Mouse (Mus musculus) embryonic facial prominence, embryonic 11.5 days (tissue): Measurements from ENCODE around the gene Shroom3. TPM values are rescaled to one million over a fixed set of nuclear protein-coding genes. Genes with fewer than 3 reads are reported as not detected.
A peak's percentile ranks its signal among the peaks of the same experiment; 100 is the strongest.

Experiments used
- ATAC-seq: fragments of 200-750 bp; cut with Nextera tagmentation; replicated peaks from 2 replicates; pipeline ENCODE4 v1.8.0; 2017; ENCODE audit warnings: low read depth; ENCODE audit not compliant: insufficient number of reproducible peaks, low FRiP score, low TSS enrichment
- DNase-seq: peaks from one replicate; pipeline ENCODE4 v3.0.0-alpha.2; 2015; ENCODE audit warnings: low spot score
- H3K27ac ChIP-seq: fragments of 300-500 bp; sonication (generic); replicated peaks from 2 replicates; pipeline ENCODE4 v1.5.1; 2014; ENCODE audit warnings: mild to moderate bottlenecking, low read depth, low read length, control low read depth
- H3K27me3 ChIP-seq: fragments of 300-500 bp; sonication (generic); 2 replicates; pipeline ENCODE4 v1.6.1; 2014; ENCODE audit warnings: mild to moderate bottlenecking, low read length, moderate library complexity, mixed read lengths; ENCODE audit not compliant: control insufficient read depth, insufficient read depth
- H3K36me3 ChIP-seq: fragments of 300-500 bp; sonication (generic); replicated peaks from 2 replicates; pipeline ENCODE4 v1.6.1; 2014; ENCODE audit warnings: low read depth, mild to moderate bottlenecking, low read length, moderate library complexity, mixed read lengths; ENCODE audit not compliant: control insufficient read depth, insufficient read depth
- H3K4me1 ChIP-seq: fragments of 300-500 bp; sonication (generic); 2 replicates; pipeline ENCODE4 v1.6.1; 2014; ENCODE audit warnings: low read length, mixed read lengths; ENCODE audit not compliant: control insufficient read depth, insufficient read depth
- H3K4me2 ChIP-seq: fragments of 300-500 bp; sonication (generic); 2 replicates; pipeline ENCODE4 v1.6.1; 2014; ENCODE audit warnings: low read depth, mild to moderate bottlenecking, control low read depth, low read length, moderate library complexity
- H3K4me3 ChIP-seq: fragments of 300-500 bp; sonication (generic); 2 replicates; pipeline ENCODE4 v1.5.1; 2014; ENCODE audit warnings: low read depth, low read length, control low read depth
- H3K9ac ChIP-seq: fragments of 300-500 bp; sonication (generic); replicated peaks from 2 replicates; pipeline ENCODE4 v1.6.1; 2014; ENCODE audit warnings: mild to moderate bottlenecking, control low read depth, low read length
- H3K9me3 ChIP-seq: fragments of 300-500 bp; sonication (generic); replicated peaks from 2 replicates; pipeline ENCODE4 v1.6.1; 2016; ENCODE audit warnings: mild to moderate bottlenecking, low read length, inconsistent platforms, mixed read lengths; ENCODE audit not compliant: control insufficient read depth
- WGBS: fragments of 180-500 bp; shearing (Covaris S2); extraction: QIAGEN DNeasy Blood & Tissue Kit; methylation state at CpG from one replicate; pipeline ENCODE4 v1.1.7; 2014; 5-methylcytosine and 5-hydroxymethylcytosine counted together
- polyA plus RNA-seq: library from polyadenylated mRNA; unstranded; fragments of >200 nt; fragmentation: Nextera tagmentation; extraction: Ambion mirVana; gene quantifications from 2 replicates; pipeline ENCODE4 v1.2.1, GENCODE M21; 2014

Shroom3 gene
- polyA plus RNA-seq, 1 experiment from 2014 or later = 2.2 TPM

DNA sequence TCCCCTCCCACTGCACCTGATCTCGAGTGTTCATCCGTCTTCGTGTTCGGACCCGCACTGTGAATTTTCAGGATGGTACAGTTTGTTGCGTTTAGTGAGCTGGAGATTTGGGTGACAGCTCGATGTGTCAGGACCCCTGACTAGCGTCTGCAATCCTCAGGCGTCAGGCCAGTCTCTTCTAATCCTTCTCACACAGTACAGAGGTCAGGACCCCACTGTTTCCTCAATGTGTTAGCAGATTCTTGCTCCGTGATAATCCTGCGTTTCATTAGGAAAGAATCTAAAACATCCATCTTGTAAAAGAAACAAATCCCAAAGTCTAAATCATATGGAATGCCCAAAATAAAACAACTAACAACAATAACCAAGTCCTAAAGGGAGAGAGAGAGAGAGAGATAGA, 18.5 kb downstream of the Shroom3 start:
- Histone ChIP-seq H3K36me3 (no peaks in the 10 kb centered on the region), H3K9ac (no peak overlapping the region), H3K27me3 (no peaks in the 10 kb centered on the region), H3K4me3 (no peak overlapping the region), H3K27ac (no peak overlapping the region), H3K4me1 (no peaks in the 10 kb centered on the region), H3K9me3 (no peaks in the 10 kb centered on the region), H3K4me2 (no peak overlapping the region)
- ATAC-seq (no peak), DNase-seq (no peak)
- WGBS = 40% methylated on average over 11 of the region's 11 CpGs

DNA sequence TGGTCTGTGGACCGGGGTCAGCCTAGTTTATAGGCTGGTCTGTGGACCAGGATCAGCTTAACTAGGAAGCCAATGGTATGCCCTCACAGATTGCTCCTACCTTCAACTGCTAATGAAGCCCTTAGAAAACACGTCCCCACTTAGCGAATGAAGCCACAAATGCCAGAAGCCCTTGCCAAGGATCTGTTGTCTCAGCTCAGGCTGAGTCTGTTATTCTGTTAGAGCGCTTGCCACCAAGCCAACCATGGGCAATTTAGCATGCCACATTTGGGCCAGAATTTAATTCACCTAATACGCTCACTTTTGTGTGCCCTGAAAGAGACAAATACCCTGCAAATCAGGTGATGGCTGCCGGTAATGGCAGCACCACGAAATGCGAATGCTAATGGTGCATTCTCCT, 20.4 kb downstream of the Shroom3 start:
- no peaks in the 10 kb centered on the region for H3K36me3 ChIP-seq
- H3K4me1 ChIP-seq = no peaks in the 10 kb centered on the region
- 86% methylated on average over 8 of the region's 8 CpGs for WGBS
- no peak for ATAC-seq
- H3K4me3 ChIP-seq = no peak overlapping the region
- H3K4me2 ChIP-seq = no peak overlapping the region
- H3K27me3 ChIP-seq = no peaks in the 10 kb centered on the region
- no peak overlapping the region for H3K27ac ChIP-seq
- no peak for DNase-seq
- no peaks in the 10 kb centered on the region for H3K9me3 ChIP-seq
- H3K9ac ChIP-seq = no peak overlapping the region

DNA sequence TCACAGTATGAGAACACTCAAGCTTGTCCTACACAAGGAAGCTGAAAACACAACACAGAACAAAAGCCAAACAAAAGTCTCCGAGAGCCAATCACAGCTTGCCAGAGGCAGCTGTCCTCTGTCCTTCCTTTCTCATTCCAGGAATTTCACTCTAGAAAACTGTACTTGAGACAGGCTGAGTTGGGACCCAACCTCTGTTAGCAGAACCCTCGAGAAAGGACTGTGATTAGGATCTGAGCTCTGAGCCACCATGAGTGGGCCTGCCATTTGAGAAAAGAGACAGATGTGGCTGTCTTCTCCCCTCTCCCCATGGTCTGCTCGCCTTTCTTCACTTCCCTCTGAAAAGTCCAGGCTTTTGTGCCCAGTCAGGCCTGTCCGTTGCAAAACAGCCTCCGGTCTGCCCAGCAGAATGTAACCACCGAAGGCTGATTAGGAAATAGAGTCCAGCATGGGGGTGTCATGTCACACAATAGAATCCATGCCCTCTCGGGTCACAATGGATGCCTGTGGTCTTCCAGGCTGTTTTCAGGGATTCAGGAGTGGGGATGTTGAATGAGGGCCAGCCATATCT, 24.8 kb downstream of the Shroom3 start:
- WGBS = 49% methylated on average over 7 of the region's 7 CpGs
- H3K4me1 ChIP-seq = no peaks in the 10 kb centered on the region
- ATAC-seq (no peak), DNase-seq (no peak)
- no peak overlapping the region for H3K27ac ChIP-seq
- no peak overlapping the region for H3K4me2 ChIP-seq
- H3K4me3 ChIP-seq = no peak overlapping the region
- no peaks in the 10 kb centered on the region for H3K9me3 ChIP-seq
- H3K27me3 ChIP-seq = no peaks in the 10 kb centered on the region
- H3K9ac ChIP-seq = peak overlapping the region; percentile 22; the same call in 1 of the 2 replicates
- no peaks in the 10 kb centered on the region for H3K36me3 ChIP-seq

DNA sequence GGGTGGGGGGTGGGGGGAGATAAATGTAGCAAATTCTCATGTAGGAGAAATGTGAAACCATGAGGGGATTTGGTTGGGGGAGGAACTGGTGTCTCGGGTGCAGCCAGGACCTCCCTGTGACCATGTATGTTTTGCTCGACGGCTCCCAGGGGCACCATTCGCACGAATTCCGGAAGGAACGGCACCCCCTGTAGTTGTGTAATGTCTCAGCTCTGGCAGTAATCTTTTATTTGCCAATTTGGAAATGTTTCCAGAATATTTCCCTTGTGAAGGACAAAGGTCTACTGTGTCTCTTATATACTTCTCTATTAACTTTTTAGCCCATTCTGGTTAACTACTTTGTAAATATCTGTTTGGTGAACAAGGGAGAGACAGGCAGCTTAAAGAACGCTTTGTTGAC, 27.5 kb downstream of the Shroom3 start:
- no peak overlapping the region for H3K4me3 ChIP-seq
- no peak overlapping the region for H3K4me2 ChIP-seq
- H3K27ac ChIP-seq = no peak overlapping the region
- 69% methylated on average over 8 of the region's 8 CpGs for WGBS
- H3K9me3 ChIP-seq = no peaks in the 10 kb centered on the region
- DNase-seq (no peak), ATAC-seq (no peak)
- H3K9ac ChIP-seq = no peak overlapping the region
- H3K36me3 ChIP-seq = no peaks in the 10 kb centered on the region
- no peaks in the 10 kb centered on the region for H3K27me3 ChIP-seq
- no peaks in the 10 kb centered on the region for H3K4me1 ChIP-seq

DNA sequence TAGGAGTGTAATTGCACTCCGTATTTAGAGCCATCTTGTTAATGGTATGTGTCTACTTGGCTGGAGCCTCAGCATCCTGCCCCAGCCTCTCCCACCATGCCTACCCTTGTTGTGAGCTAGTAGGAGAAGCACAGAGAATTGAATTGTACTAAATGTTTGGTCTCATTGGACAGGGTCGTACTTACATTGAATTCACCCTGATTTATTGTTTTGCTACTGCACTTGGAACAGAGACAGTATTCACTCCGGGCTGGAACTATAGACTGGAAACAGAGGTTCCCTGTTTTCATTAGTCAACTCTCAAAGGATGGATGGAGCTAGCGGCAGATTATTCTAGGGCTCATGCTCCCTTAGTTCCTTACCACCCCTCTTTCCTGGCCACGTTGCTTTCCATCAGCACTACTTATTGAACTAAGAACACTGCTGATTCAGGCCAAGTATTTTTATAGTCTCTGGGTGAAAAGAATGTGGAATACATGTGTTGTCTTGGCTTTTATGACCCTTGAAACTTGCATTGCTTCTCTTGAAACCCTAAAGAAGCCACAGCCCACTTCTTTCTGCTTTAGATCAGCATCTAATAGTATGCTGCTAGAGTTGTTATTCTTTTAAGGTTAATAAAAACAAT, 28.5 kb downstream of the Shroom3 start:
- H3K4me3 ChIP-seq = no peak overlapping the region
- DNase-seq = no peak
- H3K9me3 ChIP-seq = no peaks in the 10 kb centered on the region
- ATAC-seq = no peak
- 65% methylated on average over 5 of the region's 5 CpGs for WGBS
- no peak overlapping the region for H3K9ac ChIP-seq
- H3K27ac ChIP-seq = no peak overlapping the region
- no peak overlapping the region for H3K4me2 ChIP-seq
- no peaks in the 10 kb centered on the region for H3K4me1 ChIP-seq
- H3K36me3 ChIP-seq = no peaks in the 10 kb centered on the region
- H3K27me3 ChIP-seq = no peaks in the 10 kb centered on the region

DNA sequence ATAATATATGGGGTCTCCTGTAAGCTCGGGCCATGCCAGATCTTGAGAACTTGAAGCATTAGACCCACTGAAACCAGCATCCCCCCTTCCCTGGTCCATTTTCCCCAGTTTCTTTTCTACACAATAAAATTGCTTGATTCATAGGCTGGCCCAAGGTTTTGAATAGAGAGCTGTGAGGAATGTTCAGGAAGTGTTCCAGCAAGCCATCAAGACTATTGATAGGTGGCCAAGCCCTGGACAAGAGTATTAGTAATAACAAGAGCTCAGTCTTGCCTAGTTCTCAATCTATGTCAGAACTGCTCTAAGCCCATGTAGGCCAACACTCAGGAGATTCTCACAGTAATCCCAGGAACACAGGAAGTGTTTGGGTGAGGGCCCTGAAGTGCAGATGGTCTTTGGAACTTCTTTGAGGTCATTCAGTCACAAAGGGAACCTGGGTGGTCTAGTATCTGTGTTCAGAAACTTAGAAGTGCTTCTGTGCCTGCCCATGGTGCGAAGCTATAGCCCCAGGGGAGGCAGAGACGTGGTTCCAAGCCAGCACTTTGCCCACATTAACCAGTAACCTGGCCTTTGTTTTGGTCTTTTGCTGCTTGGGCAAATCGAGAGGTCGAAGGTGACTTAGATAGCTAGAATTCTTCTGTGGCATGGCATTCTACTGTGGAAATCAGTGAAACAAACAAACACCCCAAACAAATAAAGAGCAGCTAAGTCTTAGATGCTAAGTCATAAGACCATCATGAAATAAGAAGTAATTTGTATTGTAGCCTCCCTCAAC, 29.6 kb downstream of the Shroom3 start:
- DNase-seq (no peak), ATAC-seq (no peak)
- Histone ChIP-seq H3K4me1 (no peaks in the 10 kb centered on the region), H3K9me3 (no peaks in the 10 kb centered on the region), H3K4me2 (no peak overlapping the region), H3K9ac (no peak overlapping the region), H3K36me3 (no peaks in the 10 kb centered on the region), H3K4me3 (no peak overlapping the region), H3K27me3 (no peaks in the 10 kb centered on the region), H3K27ac (no peak overlapping the region)
- 67% methylated on average over 5 of the region's 5 CpGs for WGBS

DNA sequence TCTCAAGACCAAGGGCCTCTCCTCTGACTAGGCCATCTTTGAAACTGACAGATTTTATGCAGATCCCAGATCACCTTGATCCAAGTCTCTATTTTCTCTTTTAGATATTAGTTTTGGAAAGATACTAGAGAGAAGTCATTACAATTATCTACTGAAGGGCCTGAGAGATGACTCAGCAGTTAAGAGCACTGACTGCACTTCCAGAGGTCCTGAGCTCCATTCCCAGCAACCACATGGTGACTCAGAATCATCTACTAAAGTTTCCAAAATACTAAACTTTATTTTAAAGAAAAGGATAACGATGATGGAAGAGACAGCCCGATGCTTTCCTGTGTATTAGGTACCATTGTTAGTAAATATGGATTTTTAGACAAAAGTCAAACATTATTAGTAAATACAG, 31.7 kb downstream of the Shroom3 start:
- Histone ChIP-seq H3K27ac (no peak overlapping the region), H3K36me3 (no peaks in the 10 kb centered on the region), H3K9ac (no peak overlapping the region), H3K4me2 (no peak overlapping the region), H3K4me3 (no peak overlapping the region), H3K4me1 (no peaks in the 10 kb centered on the region), H3K9me3 (no peaks in the 10 kb centered on the region), H3K27me3 (no peaks in the 10 kb centered on the region)
- 95% methylated on average over 2 of the region's 2 CpGs for WGBS
- ATAC-seq (no peak), DNase-seq (no peak)

DNA sequence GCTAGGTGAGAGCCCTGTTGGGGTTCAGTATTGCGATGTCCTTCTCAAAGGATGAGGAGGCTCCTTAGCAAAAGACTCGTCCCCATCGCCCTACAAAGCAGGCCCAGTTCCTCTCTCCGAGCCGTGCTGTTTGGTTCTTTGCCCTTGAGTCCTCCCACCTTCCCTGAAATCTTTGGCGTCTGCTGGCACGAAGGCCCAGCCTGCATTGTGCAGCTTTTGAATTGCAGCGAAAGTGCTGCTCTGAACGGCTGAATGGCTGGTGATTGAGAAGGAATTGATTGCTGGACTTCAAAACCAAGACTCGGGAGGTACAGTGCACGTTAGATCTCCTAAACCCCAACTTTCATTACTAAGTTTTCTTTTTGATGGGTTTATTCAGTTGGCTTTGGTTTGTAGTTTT, 32.1 kb downstream of the Shroom3 start:
- H3K4me3 ChIP-seq = no peak overlapping the region
- H3K4me1 ChIP-seq = no peaks in the 10 kb centered on the region
- 69% methylated on average over 11 of the region's 11 CpGs for WGBS
- no peak for DNase-seq
- ATAC-seq = no peak
- H3K27ac ChIP-seq = no peak overlapping the region
- H3K9me3 ChIP-seq = no peaks in the 10 kb centered on the region
- no peaks in the 10 kb centered on the region for H3K27me3 ChIP-seq
- no peak overlapping the region for H3K9ac ChIP-seq
- no peak overlapping the region for H3K4me2 ChIP-seq
- no peaks in the 10 kb centered on the region for H3K36me3 ChIP-seq
